Mouse (Mus musculus) ES-E14 (cell line): ENCODE results near the gene Wdr46. TPM values are rescaled to one million over a fixed set of nuclear protein-coding genes. Genes with fewer than 3 reads are reported as not detected.
A peak's percentile ranks its signal among the peaks of the same experiment; 100 is the strongest.

Experiments used
- DNase-seq: peaks from one replicate; pipeline ENCODE4 v3.0.0-alpha.2; 2013; ENCODE audit warnings: low read depth, low spot score
- H3K27ac ChIP-seq: 2 replicates; pipeline ENCODE4 v1.5.1; 2012; ENCODE audit warnings: low read depth, mild to moderate bottlenecking, low read length, moderate library complexity, mixed read lengths; ENCODE audit not compliant: poor library complexity, insufficient read depth, severe bottlenecking
- H3K36me3 ChIP-seq: 2 replicates; pipeline ENCODE4 v1.6.1; 2012; ENCODE audit warnings: mild to moderate bottlenecking, low read length, moderate library complexity, mixed read lengths; ENCODE audit not compliant: control insufficient read depth, poor library complexity, insufficient read depth, severe bottlenecking
- H3K4me1 ChIP-seq, 2 experiments: fragments of 150-350 bp in 1 of 2; sonication (generic) in 1 of 2; 2 replicates each; pipeline ENCODE4 v1.6.1; 2012; ENCODE audit warnings: low read length in 2 of 2, mild to moderate bottlenecking in 1 of 2, mixed read lengths in 1 of 2; ENCODE audit not compliant: control insufficient read depth in 2 of 2, insufficient read depth in 2 of 2, poor library complexity in 1 of 2
- H3K4me3 ChIP-seq, 2 experiments: fragments of 150-350 bp in 1 of 2; sonication (generic) in 1 of 2; 2 replicates each; pipeline ENCODE4 v1.5.1; 2012; ENCODE audit warnings: low read length in 2 of 2, low read depth in 1 of 2, mild to moderate bottlenecking in 1 of 2, mixed read lengths in 1 of 2; ENCODE audit not compliant: insufficient read depth in 1 of 2, poor library complexity in 1 of 2, severe bottlenecking in 1 of 2
- H3K9ac ChIP-seq: 2 replicates; pipeline ENCODE4 v1.6.1; 2012; ENCODE audit warnings: low read depth, mild to moderate bottlenecking, low read length, mixed read lengths; ENCODE audit not compliant: poor library complexity, insufficient read depth, severe bottlenecking
- H3K9me3 ChIP-seq: fragments of 150-350 bp; sonication (generic); 2 replicates; pipeline ENCODE4 v1.6.1; 2012; ENCODE audit warnings: low read depth, mild to moderate bottlenecking, low read length; ENCODE audit not compliant: control insufficient read depth, insufficient read depth
- CHD2 ChIP-seq: IDR thresholded peaks from 2 replicates; pipeline ENCODE4 v1.6.1; 2014; ENCODE audit warnings: mild to moderate bottlenecking, low read depth, low read length, inconsistent platforms
- HCFC1 ChIP-seq: IDR thresholded peaks from 2 replicates; pipeline ENCODE4 v1.6.1; 2012; ENCODE audit warnings: low read length, inconsistent platforms, borderline replicate concordance; ENCODE audit not compliant: insufficient read depth
- MAFK ChIP-seq: IDR thresholded peaks from 2 replicates; pipeline ENCODE4 v1.6.1; 2014; ENCODE audit warnings: mild to moderate bottlenecking, low read depth, low read length, inconsistent platforms; ENCODE audit not compliant: insufficient read depth
- ZC3H11A ChIP-seq: IDR thresholded peaks from 2 replicates; pipeline ENCODE4 v1.6.1; 2012; ENCODE audit warnings: low read depth, mild to moderate bottlenecking, inconsistent platforms, low read length, borderline replicate concordance
- ZNF384 ChIP-seq: IDR thresholded peaks from 2 replicates; pipeline ENCODE4 v1.6.1; 2012; ENCODE audit warnings: low read depth, low read length, inconsistent platforms
- in situ Hi-C, 2 experiments: fragments of 600-800 bp; cut with MboI; formaldehyde crosslinking; loops; one replicate each; pipeline ENCODE4 v1.15.1; 2025; ENCODE audit warnings: low sequenced_read_pairs in 2 of 2, inconsistent platforms in 1 of 2; ENCODE audit not compliant: unreplicated experiment in 2 of 2
- total RNA-seq: library from RNA; depleted of rRNA; stranded (reverse); fragments of 300-350 nt; gene quantifications from 2 replicates; pipeline ENCODE4 v1.2.3, GENCODE M21; 2012

Wdr46 gene
- total RNA-seq, 1 experiment = 78.2 TPM

DNA sequence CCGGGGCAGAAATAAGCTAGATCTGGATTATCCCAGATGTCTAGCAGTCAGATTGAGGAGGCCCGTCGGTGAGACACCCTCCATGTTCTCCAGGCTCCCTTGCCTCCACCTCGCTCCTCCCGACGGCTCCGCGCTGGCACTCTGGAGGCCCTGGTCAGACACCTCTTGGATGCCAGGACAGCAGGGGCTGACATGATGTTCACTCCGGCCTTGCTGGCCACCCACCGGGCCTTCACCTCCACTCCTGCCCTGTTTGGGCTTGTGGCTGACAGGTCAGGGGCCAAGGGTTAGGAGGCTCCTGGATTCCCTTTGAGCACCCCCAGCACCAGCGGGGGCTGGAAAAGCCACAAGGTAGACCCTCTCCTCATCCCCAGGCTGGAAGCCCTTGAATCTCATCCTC lies 8.5 kb upstream of the Wdr46 start:
- Histone ChIP-seq H3K9me3 (no peaks in the 10 kb centered on the region), H3K36me3 (peaks cover 24% of the 10 kb centered on the region), H3K27ac (no peak overlapping the region), H3K4me1 (peaks cover 0 to 27% of the 10 kb centered on the region in 2 experiments; a peak in 1 of 4 replicates), H3K9ac (no peak overlapping the region), H3K4me3 (no peak overlapping the region)
- no peak for DNase-seq
- in situ Hi-C loops = no loop called here
- TF ChIP-seq HCFC1 = no peak
- no peak for TF ChIP-seq ZNF384
- TF ChIP-seq CHD2 = no peak
- TF ChIP-seq MAFK = no peak
- no peak for TF ChIP-seq ZC3H11A

DNA sequence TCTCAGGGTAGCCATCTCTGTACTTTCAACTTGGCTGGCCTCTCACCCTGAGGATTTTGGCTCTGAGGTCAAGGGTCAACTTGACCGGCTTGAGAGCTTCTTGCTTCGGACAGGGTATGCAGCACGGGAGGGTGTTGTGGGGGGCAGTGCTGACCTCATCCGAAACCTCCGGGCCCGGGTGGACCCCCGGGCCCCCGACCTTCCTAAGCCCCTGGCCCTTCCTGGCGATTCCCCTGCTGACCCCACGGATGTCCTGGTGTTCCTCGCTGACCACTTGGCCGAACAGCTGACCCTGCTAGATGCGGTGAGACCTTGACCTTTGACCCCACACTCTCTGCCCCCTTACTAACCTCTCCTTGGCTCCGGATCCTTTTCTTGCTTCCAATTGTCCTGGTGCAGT lies 8.0 kb upstream of the Wdr46 start:
- Histone ChIP-seq H3K4me1 (peaks cover 0 to 28% of the 10 kb centered on the region in 2 experiments; a peak in 1 of 4 replicates), H3K27ac (no peak overlapping the region), H3K36me3 (peaks cover 29% of the 10 kb centered on the region), H3K9ac (no peak overlapping the region), H3K9me3 (no peaks in the 10 kb centered on the region), H3K4me3 (no peak overlapping the region)
- no peak for DNase-seq
- in situ Hi-C loops = no loop called here
- no peak for TF ChIP-seq MAFK
- TF ChIP-seq ZNF384 = no peak
- TF ChIP-seq HCFC1 = no peak
- no peak for TF ChIP-seq ZC3H11A
- TF ChIP-seq CHD2 = no peak

DNA sequence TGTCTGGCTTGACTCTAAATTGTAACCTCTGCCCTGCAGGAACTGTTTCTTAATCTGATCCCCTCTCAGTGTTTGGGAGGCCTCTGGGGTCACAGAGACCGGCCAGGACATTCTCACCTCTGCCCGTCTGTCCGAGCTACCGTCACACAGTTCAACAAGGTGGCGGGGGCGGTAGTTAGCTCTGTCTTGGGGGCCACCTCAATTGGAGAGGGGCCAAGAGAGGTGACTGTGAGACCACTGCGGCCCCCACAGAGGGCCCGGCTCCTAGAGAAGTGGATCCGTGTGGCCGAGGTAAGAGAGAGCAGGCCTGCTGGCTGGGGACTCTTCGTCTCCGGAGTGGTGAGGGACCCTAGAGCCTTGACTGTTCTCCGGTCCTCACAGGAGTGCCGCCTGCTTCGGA lies 7.5 kb upstream of the Wdr46 start:
- H3K36me3 ChIP-seq = peaks cover 32% of the 10 kb centered on the region
- in situ Hi-C loops = no loop called here
- H3K4me3 ChIP-seq = peak overlapping the region in 1 of 2 experiments; percentile 27; a peak in 2 of 4 replicates
- DNase-seq = no peak
- H3K9ac ChIP-seq = peak overlapping the region; percentile 42; the same call in 1 of the 2 replicates
- TF ChIP-seq ZC3H11A = no peak
- TF ChIP-seq CHD2 = no peak
- no peak for TF ChIP-seq HCFC1
- no peak for TF ChIP-seq ZNF384
- no peak for TF ChIP-seq MAFK
- peaks cover 0 to 28% of the 10 kb centered on the region in 2 experiments; a peak in 1 of 4 replicates for H3K4me1 ChIP-seq
- no peaks in the 10 kb centered on the region for H3K9me3 ChIP-seq
- no peak overlapping the region for H3K27ac ChIP-seq

GRCm38 (mm10) chr17:33935422-33936055 lies 4.9 kb upstream of the Wdr46 start:
- Histone ChIP-seq H3K9ac (no peak overlapping the region), H3K9me3 (no peaks in the 10 kb centered on the region), H3K36me3 (peaks cover 36% of the 10 kb centered on the region), H3K27ac (no peak overlapping the region), H3K4me1 (peaks cover 0 to 32% of the 10 kb centered on the region in 2 experiments; a peak in 1 of 4 replicates), H3K4me3 (no peak overlapping the region)
- in situ Hi-C loops = no loop called here
- no peak for TF ChIP-seq ZC3H11A
- TF ChIP-seq ZNF384 = no peak
- no peak for TF ChIP-seq CHD2
- TF ChIP-seq HCFC1 = no peak
- no peak for DNase-seq
